In the genomic region with DNA sequence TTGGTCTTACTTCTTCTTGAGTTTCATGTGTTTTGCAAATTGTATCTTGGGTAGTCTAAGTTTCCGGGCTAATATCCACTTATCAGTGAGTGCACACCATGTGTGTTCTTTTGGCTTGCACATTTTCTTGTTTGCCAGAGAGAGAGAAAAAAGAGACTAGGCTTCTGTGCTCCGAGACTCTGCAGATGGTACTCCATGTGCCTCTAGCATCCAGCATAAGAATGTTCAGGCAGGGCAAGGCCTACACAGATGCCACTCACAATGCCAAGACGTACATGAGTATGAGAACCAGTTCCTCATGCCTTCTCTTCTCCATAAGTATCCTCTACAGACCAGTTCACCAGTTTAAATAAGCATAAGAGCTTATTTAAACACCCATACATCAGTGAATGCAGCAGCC, we compare ENCODE assay signal across 24 mouse cellular contexts. TPM values are rescaled to one million over a fixed set of nuclear protein-coding genes. Genes with fewer than 3 reads are reported as not detected.
DNase-seq lines count a peak whose midpoint lies in the region; ATAC-seq lines count a peak whose summit lies in the region.
"Had no signal": no experiment of that assay in that cellular context is flagged by ENCODE, and none has a peak within 500 bp of the region (broad histone marks: within the 10 kb centered on the region; RNA-seq: fewer than 3 reads in every experiment).

No protein-coding gene starts in this region.

- H3K27me3 ChIP-seq in forebrain, embryonic 15.5 days, result no peaks in the 10 kb centered on the region
- H3K27me3 ChIP-seq in forebrain, embryonic 12.5 days, result no peaks in the 10 kb centered on the region
- H3K27me3 ChIP-seq in forebrain, embryonic 16.5 days (replicated peaks; ENCODE audit: control insufficient read depth, insufficient read depth, low read length), result no peaks in the 10 kb centered on the region
- H3K27me3 ChIP-seq: heart, embryonic 12.5 days; heart, embryonic 15.5 days; hindbrain, embryonic 13.5 days had no signal

- H3K9ac ChIP-seq in forebrain, embryonic 15.5 days (replicated peaks), result no peak overlapping the region
- H3K9ac ChIP-seq in forebrain, embryonic 12.5 days, result no peak overlapping the region
- no peak overlapping the region for H3K9ac ChIP-seq in forebrain, embryonic 16.5 days (replicated peaks; ENCODE audit: low read depth, low read length)
- H3K9ac ChIP-seq: heart, embryonic 12.5 days; heart, embryonic 15.5 days; hindbrain, embryonic 13.5 days had no signal

- intact Hi-C loops in left cerebral cortex, postnatal 4 days (cut with DNase I), result no loop called here

- peak; percentile 35 to 39 for DNase-seq in layer of hippocampus, adult 8-10 months (ENCODE audit: low spot score in 2 of 2)
- DNase-seq in layer of hippocampus, adult 9-10 months (ENCODE audit: low spot score), result no peak
- DNase-seq in left cerebral cortex, postnatal 4 days, result no peak
- no peak for DNase-seq in ovary, postnatal 36 days (ENCODE audit: low spot score)
- DNase-seq: adrenal gland, adult 2 months; adrenal gland, postnatal 14 days; cerebellum, adult 18-20 months; cerebellum, adult 9-10 months; cerebellum, postnatal 14 days; gastrocnemius, postnatal 25 days; heart, adult 18-20 months; heart, postnatal 10 days; heart, postnatal 36 days had no signal

- no peak overlapping the region for H3K4me3 ChIP-seq in forebrain, embryonic 15.5 days
- H3K4me3 ChIP-seq in forebrain, embryonic 12.5 days (replicated peaks), result no peak overlapping the region
- H3K4me3 ChIP-seq in forebrain, embryonic 16.5 days (replicated peaks; ENCODE audit: low read length), result no peak overlapping the region
- H3K4me3 ChIP-seq: heart, embryonic 12.5 days; heart, embryonic 15.5 days; hindbrain, embryonic 10.5 days; hindbrain, embryonic 13.5 days had no signal

- H3K4me2 ChIP-seq in forebrain, embryonic 15.5 days (replicated peaks), result no peak overlapping the region
- H3K4me2 ChIP-seq in forebrain, embryonic 12.5 days, result no peak overlapping the region
- H3K4me2 ChIP-seq in forebrain, embryonic 16.5 days (ENCODE audit: low read length), result no peak overlapping the region
- H3K4me2 ChIP-seq: heart, embryonic 12.5 days; heart, embryonic 15.5 days; hindbrain, embryonic 13.5 days had no signal

- peak; percentile 74 for ATAC-seq in forebrain, embryonic 15.5 days (replicated peaks)
- no peak for ATAC-seq in forebrain, embryonic 12.5 days (ENCODE audit: low FRiP score)
- ATAC-seq in forebrain, embryonic 16.5 days, result peak; percentile 84
- ATAC-seq: CD4-positive, CD25-positive, alpha-beta regulatory T cell, adult 4 months; hindbrain, embryonic 16.5 days; intestine, embryonic 16.5 days had no signal

- H3K36me3 ChIP-seq in forebrain, embryonic 15.5 days, result no peaks in the 10 kb centered on the region
- no peaks in the 10 kb centered on the region for H3K36me3 ChIP-seq in forebrain, embryonic 12.5 days (replicated peaks)
- H3K36me3 ChIP-seq in forebrain, embryonic 16.5 days (ENCODE audit: control insufficient read depth, insufficient read depth), result no peaks in the 10 kb centered on the region
- H3K36me3 ChIP-seq: heart, embryonic 12.5 days; heart, embryonic 15.5 days; hindbrain, embryonic 10.5 days; hindbrain, embryonic 13.5 days had no signal

- whole genome bisulfite sequencing in forebrain, embryonic 15.5 days, result 61% methylated on average over 3 of the region's 3 CpGs
- WGBS in forebrain, embryonic 12.5 days, result 88% methylated on average over 3 of the region's 3 CpGs
- WGBS in forebrain, embryonic 16.5 days, result 65% methylated on average over 3 of the region's 3 CpGs

- H3K27ac ChIP-seq in forebrain, embryonic 15.5 days (replicated peaks), result no peak overlapping the region
- no peak overlapping the region for H3K27ac ChIP-seq in forebrain, embryonic 12.5 days
- H3K27ac ChIP-seq in forebrain, embryonic 16.5 days (ENCODE audit: low read length), result 0 out of 2 replicates have a peak overlapping the region, but pooled peaks have one; percentile 21
- H3K27ac ChIP-seq: heart, embryonic 15.5 days; hindbrain, embryonic 10.5 days; hindbrain, embryonic 13.5 days had no signal

- H3K9me3 ChIP-seq in forebrain, embryonic 15.5 days, result no peaks in the 10 kb centered on the region
- H3K9me3 ChIP-seq in forebrain, embryonic 12.5 days, result no peaks in the 10 kb centered on the region
- H3K9me3 ChIP-seq in forebrain, embryonic 16.5 days (ENCODE audit: control insufficient read depth, low read length), result no peaks in the 10 kb centered on the region
- H3K9me3 ChIP-seq: heart, embryonic 12.5 days; heart, embryonic 15.5 days; hindbrain, embryonic 10.5 days; hindbrain, embryonic 13.5 days had no signal

- H3K4me1 ChIP-seq in forebrain, embryonic 15.5 days, result peaks cover 10% of the 10 kb centered on the region
- H3K4me1 ChIP-seq in forebrain, embryonic 12.5 days, result peaks cover 9% of the 10 kb centered on the region; the same call in 1 of the 2 replicates
- peaks cover 9% of the 10 kb centered on the region for H3K4me1 ChIP-seq in forebrain, embryonic 16.5 days (replicated peaks; ENCODE audit: control insufficient read depth, insufficient read depth, low read length)
- H3K4me1 ChIP-seq: heart, embryonic 12.5 days; heart, embryonic 15.5 days; hindbrain, embryonic 10.5 days had no signal

RNA-seq across cellular contexts. Expression of a gene that starts 47.8 kb away (rescaled TPM):
- polyA plus RNA-seq in forebrain, embryonic 15.5 days (2015; fragmentation: Nextera tagmentation; extraction: Ambion mirVana), result 11.8 and 13.4 TPM in 2 replicates
- 3.8 and 4.3 TPM in 2 replicates for polyA plus RNA-seq in forebrain, embryonic 12.5 days (2016; fragmentation: Nextera tagmentation; extraction: Ambion mirVana)
- total RNA-seq in layer of hippocampus, adult 8-10 months (2022), result 10 to 100 TPM; 36.5 to 43.5 (median 41.7) TPM
- 13.3 and 16.0 TPM in 2 replicates for polyA plus RNA-seq in forebrain, embryonic 16.5 days (2015; fragmentation: Nextera tagmentation; extraction: Ambion mirVana)
- total RNA-seq in left cerebral cortex, postnatal 4 days (2021), result 10 to 100 TPM; 24.0 to 26.7 TPM
- total RNA-seq: heart, postnatal 36 days; MEL had no signal
- polyA plus RNA-seq: CD4-positive, CD25-positive, alpha-beta regulatory T cell, adult 4 months had no signal

Comparison
In these comparisons a context has a peak if more than half of its experiments do, and no peak if none do; other contexts are left out.
1. DNase-seq: peak in layer of hippocampus, adult 8-10 months (2 of 2); none in layer of hippocampus, adult 9-10 months (single experiment), left cerebral cortex, postnatal 4 days (single experiment) and ovary, postnatal 36 days (single experiment).